Mouse (Mus musculus): ENCODE measurements at regions not wholly inside any gene's neighbourhood (a gene's known extent, or its start where the extent isn't known, plus 50 kb on each side); places are given as distances from the start of the nearest gene placed in this dataset.

- Histone ChIP-seq H3K9ac (replicated peaks) (no peak overlapping the region), H3K4me2 (replicated peaks) (no peak overlapping the region), H3K27ac (replicated peaks) (no peak overlapping the region), H3K4me1 (no peaks in the 10 kb centered on the region), H3K9me3 (no peaks in the 10 kb centered on the region), H3K27me3 (no peaks in the 10 kb centered on the region), H3K4me3 (no peak overlapping the region), H3K36me3 (no peaks in the 10 kb centered on the region)
- no peak for ATAC-seq (ENCODE audit: low FRiP score, low read depth)
- WGBS, result 72% methylated on average over 2 of the region's 2 CpGs
These were observed 63.0 kb upstream of the Kif16b start for GRCm38 (mm10) chr2:142964340-142964739.

GRCm38 (mm10) chr2:142967250-142967649 is 65.9 kb upstream of the Kif16b start:
- WGBS, result 21% methylated on average over 4 of the region's 4 CpGs
- peak; percentile 76; the same call in 1 of the 2 replicates for ATAC-seq (ENCODE audit: low FRiP score, low read depth)

GRCm38 (mm10) chr2:142980771-142981170 is 79.4 kb upstream of the Kif16b start:
- Histone ChIP-seq H3K9me3 (no peaks in the 10 kb centered on the region), H3K9ac (replicated peaks) (no peak overlapping the region), H3K4me2 (replicated peaks) (no peak overlapping the region), H3K27me3 (no peaks in the 10 kb centered on the region), H3K4me1 (peaks cover 7% of the 10 kb centered on the region; the same call in 1 of the 2 replicates), H3K36me3 (no peaks in the 10 kb centered on the region), H3K4me3 (no peak overlapping the region), H3K27ac (replicated peaks) (0 out of 2 replicates have a peak overlapping the region, but pooled peaks have one; percentile 25)
- no peak for ATAC-seq (ENCODE audit: low FRiP score, low read depth)
- 46% methylated on average over 4 of the region's 4 CpGs for WGBS

More at GRCm38 (mm10) chr2:142967250-142967649, 65.9 kb upstream of the Kif16b start:
- no peak overlapping the region for H3K27ac ChIP-seq (replicated peaks)
- no peak overlapping the region for H3K4me3 ChIP-seq
- H3K4me2 ChIP-seq (replicated peaks), result no peak overlapping the region
- no peaks in the 10 kb centered on the region for H3K36me3 ChIP-seq
- no peaks in the 10 kb centered on the region for H3K27me3 ChIP-seq
- H3K9me3 ChIP-seq, result no peaks in the 10 kb centered on the region
- H3K9ac ChIP-seq (replicated peaks), result no peak overlapping the region
- H3K4me1 ChIP-seq, result no peaks in the 10 kb centered on the region

- H3K4me2 ChIP-seq (replicated peaks), result no peak overlapping the region
- H3K4me3 ChIP-seq, result no peak overlapping the region
- H3K9me3 ChIP-seq, result no peaks in the 10 kb centered on the region
- no peak overlapping the region for H3K27ac ChIP-seq (replicated peaks)
- H3K27me3 ChIP-seq, result no peaks in the 10 kb centered on the region
- no peaks in the 10 kb centered on the region for H3K36me3 ChIP-seq
- ATAC-seq (ENCODE audit: low FRiP score, low read depth), result no peak; the same call in 1 of the 2 replicates
- peaks cover 4% of the 10 kb centered on the region; the same call in 1 of the 2 replicates for H3K4me1 ChIP-seq
- H3K9ac ChIP-seq (replicated peaks), result 0 out of 2 replicates have a peak overlapping the region, but pooled peaks have one; percentile 6
- 42% methylated on average over 3 of the region's 3 CpGs for WGBS
These were observed 74.1 kb upstream of the Snrpb2 start for GRCm38 (mm10) chr2:142988691-142989090.

DNA sequence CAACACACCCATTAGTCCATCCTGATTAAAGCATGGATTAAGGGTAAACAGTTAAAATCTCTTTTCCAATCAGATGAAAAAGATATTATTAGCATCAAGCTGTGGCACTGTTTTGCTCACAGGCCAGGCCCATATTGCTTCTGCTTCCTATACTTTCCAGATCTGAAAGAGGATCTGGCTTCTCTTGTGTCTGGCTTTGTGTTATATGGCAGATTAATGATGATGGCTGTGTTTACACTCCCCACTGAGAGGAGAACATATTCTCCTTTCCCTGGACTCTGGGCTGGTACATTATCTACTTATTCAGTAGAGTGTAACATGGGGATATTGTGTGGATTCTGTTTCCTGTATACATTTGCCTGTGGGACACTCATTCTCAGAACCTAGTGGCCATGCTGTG is 66.8 kb upstream of the Snrpb2 start:
- no peaks in the 10 kb centered on the region for H3K27me3 ChIP-seq
- no peak overlapping the region for H3K9ac ChIP-seq (replicated peaks)
- H3K4me1 ChIP-seq, result no peaks in the 10 kb centered on the region
- no peak overlapping the region for H3K4me3 ChIP-seq
- ATAC-seq (ENCODE audit: low FRiP score, low read depth), result no peak
- H3K27ac ChIP-seq (replicated peaks), result no peak overlapping the region
- no peaks in the 10 kb centered on the region for H3K36me3 ChIP-seq
- no peak overlapping the region for H3K4me2 ChIP-seq (replicated peaks)
- no peaks in the 10 kb centered on the region for H3K9me3 ChIP-seq

DNA sequence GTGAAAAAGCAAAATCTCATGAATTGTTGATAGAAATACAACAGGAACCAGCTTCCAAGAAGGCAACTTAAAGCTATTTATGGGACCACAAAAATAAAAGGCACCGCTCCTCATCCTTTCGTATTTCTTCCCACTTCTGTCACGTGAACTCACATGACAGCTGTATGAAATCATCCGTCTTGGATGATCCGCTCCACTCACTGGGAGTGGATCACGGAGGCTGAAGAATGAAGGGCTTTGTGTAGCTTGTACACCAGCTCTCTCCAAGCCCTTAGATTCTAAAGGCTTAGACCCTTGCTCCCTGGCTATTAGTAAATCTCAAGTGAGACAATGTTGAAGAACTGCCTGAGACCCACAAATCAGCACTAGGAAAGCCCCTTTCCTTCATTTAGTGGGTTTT is 60.0 kb upstream of the Snrpb2 start:
- Histone ChIP-seq H3K4me2 (replicated peaks) (no peak overlapping the region), H3K27ac (replicated peaks) (no peak overlapping the region), H3K4me1 (no peaks in the 10 kb centered on the region), H3K9me3 (no peaks in the 10 kb centered on the region), H3K36me3 (no peaks in the 10 kb centered on the region), H3K27me3 (no peaks in the 10 kb centered on the region), H3K9ac (replicated peaks) (no peak overlapping the region), H3K4me3 (no peak overlapping the region)
- 85% methylated on average over 6 of the region's 6 CpGs for WGBS
- no peak for ATAC-seq (ENCODE audit: low FRiP score, low read depth)

DNA sequence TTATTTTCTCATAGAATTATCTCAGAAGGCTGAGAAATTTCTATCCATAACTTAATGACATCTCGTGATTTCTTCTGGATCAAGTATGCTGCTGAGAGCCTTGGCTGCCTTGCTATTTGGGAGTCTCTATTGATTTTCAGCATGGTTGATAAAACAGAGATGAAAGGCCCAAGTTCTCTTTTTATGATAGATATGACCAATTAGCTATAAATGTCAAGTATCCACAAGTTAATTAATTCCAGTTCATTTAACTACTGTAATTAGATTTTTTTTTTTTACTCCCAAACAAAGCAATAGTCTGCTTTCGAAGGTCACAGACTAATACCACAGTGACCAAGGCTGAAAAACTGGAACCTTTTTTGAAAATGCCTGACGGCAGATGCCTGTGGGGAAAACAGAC is 59.5 kb upstream of the Snrpb2 start:
- no peak overlapping the region for H3K27ac ChIP-seq (replicated peaks)
- no peaks in the 10 kb centered on the region for H3K36me3 ChIP-seq
- no peak for ATAC-seq (ENCODE audit: low FRiP score, low read depth)
- H3K4me3 ChIP-seq, result no peak overlapping the region
- no peaks in the 10 kb centered on the region for H3K4me1 ChIP-seq
- H3K9ac ChIP-seq (replicated peaks), result no peak overlapping the region
- no peaks in the 10 kb centered on the region for H3K27me3 ChIP-seq
- 73% methylated on average over 3 of the region's 3 CpGs for WGBS
- H3K9me3 ChIP-seq, result no peaks in the 10 kb centered on the region
- no peak overlapping the region for H3K4me2 ChIP-seq (replicated peaks)

GRCm38 (mm10) chr2:143011380-143011779 is 51.5 kb upstream of the Snrpb2 start:
- no peaks in the 10 kb centered on the region for H3K36me3 ChIP-seq
- no peak overlapping the region for H3K9ac ChIP-seq (replicated peaks)
- H3K4me3 ChIP-seq, result no peak overlapping the region
- H3K27ac ChIP-seq (replicated peaks), result no peak overlapping the region
- H3K9me3 ChIP-seq, result no peaks in the 10 kb centered on the region
- no peaks in the 10 kb centered on the region for H3K4me1 ChIP-seq
- ATAC-seq (ENCODE audit: low FRiP score, low read depth), result no peak
- no peak overlapping the region for H3K4me2 ChIP-seq (replicated peaks)
- 59% methylated on average over 8 of the region's 8 CpGs for WGBS
- no peaks in the 10 kb centered on the region for H3K27me3 ChIP-seq
